Mouse (Mus musculus) lung, postnatal 0 days (tissue): ENCODE data around the gene Sytl5. TPM values are rescaled to one million over a fixed set of nuclear protein-coding genes. Genes with fewer than 3 reads are reported as not detected.
A peak's percentile ranks its signal among the peaks of the same experiment; 100 is the strongest.

Source experiments
- ATAC-seq: fragments of 200-750 bp; cut with Nextera tagmentation; 2 replicates; pipeline ENCODE4 v1.8.0; 2017; ENCODE audit warnings: moderate library complexity
- DNase-seq: peaks from one replicate; pipeline ENCODE4 v3.0.0-alpha.2; 2016; ENCODE audit warnings: low spot score
- H3K27ac ChIP-seq: fragments of 300-500 bp; sonication (generic); 2 replicates; pipeline ENCODE4 v1.5.1; 2014; ENCODE audit warnings: antibody characterized with exemption, mild to moderate bottlenecking, low read length, mixed read lengths
- H3K27me3 ChIP-seq: fragments of 300-500 bp; sonication (generic); replicated peaks from 2 replicates; pipeline ENCODE4 v1.6.1; 2014; ENCODE audit warnings: low read length, mixed read lengths; ENCODE audit not compliant: insufficient read depth
- H3K36me3 ChIP-seq: fragments of 300-500 bp; sonication (generic); 2 replicates; pipeline ENCODE4 v1.6.1; 2014; ENCODE audit warnings: low read length, mixed read lengths; ENCODE audit not compliant: insufficient read depth
- H3K4me1 ChIP-seq: fragments of 300-500 bp; sonication (generic); 2 replicates; pipeline ENCODE4 v1.6.1; 2014; ENCODE audit warnings: antibody characterized with exemption, low read depth, low read length, mixed read lengths; ENCODE audit not compliant: insufficient read depth
- H3K4me2 ChIP-seq: fragments of 300-500 bp; sonication (generic); replicated peaks from 2 replicates; pipeline ENCODE4 v1.6.1; 2014; ENCODE audit warnings: low read depth, mild to moderate bottlenecking, low read length, moderate library complexity, mixed read lengths
- H3K4me3 ChIP-seq: fragments of 300-500 bp; sonication (generic); 2 replicates; pipeline ENCODE4 v1.5.1; 2014; ENCODE audit warnings: low read depth, low read length
- H3K9ac ChIP-seq: fragments of 300-500 bp; sonication (generic); replicated peaks from 2 replicates; pipeline ENCODE4 v1.6.1; 2014; ENCODE audit warnings: low read depth, mild to moderate bottlenecking
- H3K9me3 ChIP-seq: fragments of 300-500 bp; sonication (generic); 2 replicates; pipeline ENCODE4 v1.6.1; 2016; ENCODE audit warnings: low read length, mixed read lengths
- CTCF ChIP-seq: IDR thresholded peaks from 2 replicates; pipeline ENCODE4 v1.5.1; 2016; ENCODE audit warnings: antibody characterized with exemption, mild to moderate bottlenecking
- EP300 ChIP-seq: IDR thresholded peaks from 2 replicates; pipeline ENCODE4 v1.6.1; 2016; ENCODE audit warnings: antibody characterized with exemption, mild to moderate bottlenecking, control low read depth
- WGBS: fragments of 180-500 bp; shearing (Covaris S2); extraction: QIAGEN DNeasy Blood & Tissue Kit; methylation state at CpG from one replicate; pipeline ENCODE4 v1.1.7; 2014; 5-methylcytosine and 5-hydroxymethylcytosine counted together
- polyA plus RNA-seq: library from polyadenylated mRNA; unstranded; fragments of >200 nt; fragmentation: Nextera tagmentation; extraction: Ambion mirVana; gene quantifications from 2 replicates; pipeline ENCODE4 v1.2.1, GENCODE M21; 2015

The Sytl5 gene
- polyA plus RNA-seq, 1 experiment from 2014 or later = 0.85 TPM

DNA sequence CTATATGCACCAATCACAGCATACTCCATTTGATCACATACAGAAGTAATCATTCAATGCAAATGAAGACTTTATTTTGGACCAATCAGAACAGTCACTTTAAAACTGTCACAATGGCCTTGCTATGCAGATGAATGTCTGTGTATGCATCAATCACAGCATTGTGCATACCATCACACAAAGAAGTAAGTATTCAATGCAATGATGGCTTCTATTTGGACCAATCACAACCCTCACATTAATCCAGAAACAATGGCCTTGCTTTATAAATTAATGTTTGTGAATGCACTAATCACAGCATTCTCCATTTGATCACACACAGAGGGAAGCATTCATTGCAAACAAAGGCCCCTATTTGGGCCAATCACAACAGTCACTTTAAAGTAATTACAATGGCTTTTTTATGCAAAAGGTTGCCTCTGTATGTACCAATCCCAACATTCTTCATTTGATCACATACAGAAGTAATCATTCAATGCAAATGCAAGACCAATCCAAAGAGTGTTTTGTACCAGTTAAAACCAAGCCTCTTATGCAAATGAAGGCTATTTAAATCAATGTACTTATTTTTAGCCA, 98.8 kb downstream of the Sytl5 start:
- H3K4me3 ChIP-seq = no peak overlapping the region
- no peak overlapping the region for H3K4me2 ChIP-seq
- no peak overlapping the region for H3K27ac ChIP-seq
- no peak for DNase-seq
- H3K9ac ChIP-seq = no peak overlapping the region
- H3K4me1 ChIP-seq = no peaks in the 10 kb centered on the region
- no peaks in the 10 kb centered on the region for H3K36me3 ChIP-seq
- TF ChIP-seq EP300 = no peak
- no peak for TF ChIP-seq CTCF
- ATAC-seq = no peak
- no peaks in the 10 kb centered on the region for H3K27me3 ChIP-seq
- no peaks in the 10 kb centered on the region for H3K9me3 ChIP-seq

DNA sequence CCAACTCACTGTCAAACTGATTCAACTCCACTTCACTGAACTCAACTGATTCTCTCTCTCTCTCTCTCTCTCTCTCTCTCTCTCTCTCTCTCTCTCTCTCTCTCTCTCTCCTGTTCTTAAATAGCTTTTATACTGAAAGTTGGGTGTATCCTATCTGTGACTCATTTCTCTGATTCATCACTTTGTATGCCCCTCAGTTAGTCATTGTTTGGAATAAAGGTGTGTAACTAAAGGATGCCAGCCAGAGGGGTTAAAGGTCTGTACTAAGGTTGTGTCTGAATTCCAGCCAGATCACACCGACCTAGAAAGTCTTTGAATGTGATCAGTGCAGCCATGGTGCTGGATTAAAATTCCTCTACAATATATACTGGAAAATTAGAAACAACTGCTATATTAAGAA, 115.3 kb downstream of the Sytl5 start:
- H3K4me1 ChIP-seq = no peaks in the 10 kb centered on the region
- DNase-seq (no peak), ATAC-seq (no peak)
- TF ChIP-seq EP300 (no peak), CTCF (no peak)
- no peaks in the 10 kb centered on the region for H3K27me3 ChIP-seq
- no peak overlapping the region for H3K4me3 ChIP-seq
- H3K4me2 ChIP-seq = no peak overlapping the region
- 60% methylated on average over 1 of the region's 1 CpGs for WGBS
- no peaks in the 10 kb centered on the region for H3K36me3 ChIP-seq
- no peaks in the 10 kb centered on the region for H3K9me3 ChIP-seq
- no peak overlapping the region for H3K9ac ChIP-seq
- H3K27ac ChIP-seq = no peak overlapping the region

- ATAC-seq (no peak), DNase-seq (no peak)
- H3K4me1 ChIP-seq = no peaks in the 10 kb centered on the region
- no peaks in the 10 kb centered on the region for H3K27me3 ChIP-seq
- WGBS = 39% methylated on average over 1 of the region's 1 CpGs
- no peak overlapping the region for H3K9ac ChIP-seq
- no peak overlapping the region for H3K4me3 ChIP-seq
- H3K27ac ChIP-seq = no peak overlapping the region
- no peaks in the 10 kb centered on the region for H3K9me3 ChIP-seq
- no peak overlapping the region for H3K4me2 ChIP-seq
- no peaks in the 10 kb centered on the region for H3K36me3 ChIP-seq
- no peak for TF ChIP-seq CTCF
- TF ChIP-seq EP300 = no peak
Measured at GRCm38 (mm10) chrX:10005946-10006345, 120.5 kb downstream of the Sytl5 start.

- DNase-seq (no peak), ATAC-seq (no peak)
- Histone ChIP-seq H3K27ac (no peak overlapping the region), H3K4me1 (no peaks in the 10 kb centered on the region), H3K36me3 (no peaks in the 10 kb centered on the region), H3K4me3 (no peak overlapping the region), H3K4me2 (no peak overlapping the region), H3K9me3 (no peaks in the 10 kb centered on the region), H3K9ac (no peak overlapping the region), H3K27me3 (no peaks in the 10 kb centered on the region)
- WGBS = 93% methylated on average over 1 of the region's 1 CpGs
- TF ChIP-seq EP300 (no peak), CTCF (no peak)
Measured at GRCm38 (mm10) chrX:10007675-10008270, 122.4 kb downstream of the Sytl5 start.

- DNase-seq = no peak
- no peaks in the 10 kb centered on the region for H3K4me1 ChIP-seq
- no peaks in the 10 kb centered on the region for H3K9me3 ChIP-seq
- H3K36me3 ChIP-seq = no peaks in the 10 kb centered on the region
- ATAC-seq = no peak
- no peak overlapping the region for H3K4me2 ChIP-seq
- no peak overlapping the region for H3K9ac ChIP-seq
- H3K4me3 ChIP-seq = no peak overlapping the region
- H3K27ac ChIP-seq = no peak overlapping the region
- TF ChIP-seq CTCF = no peak
- TF ChIP-seq EP300 = no peak
- no peaks in the 10 kb centered on the region for H3K27me3 ChIP-seq
Measured at GRCm38 (mm10) chrX:10010202-10010601, 124.8 kb downstream of the Sytl5 start.

DNA sequence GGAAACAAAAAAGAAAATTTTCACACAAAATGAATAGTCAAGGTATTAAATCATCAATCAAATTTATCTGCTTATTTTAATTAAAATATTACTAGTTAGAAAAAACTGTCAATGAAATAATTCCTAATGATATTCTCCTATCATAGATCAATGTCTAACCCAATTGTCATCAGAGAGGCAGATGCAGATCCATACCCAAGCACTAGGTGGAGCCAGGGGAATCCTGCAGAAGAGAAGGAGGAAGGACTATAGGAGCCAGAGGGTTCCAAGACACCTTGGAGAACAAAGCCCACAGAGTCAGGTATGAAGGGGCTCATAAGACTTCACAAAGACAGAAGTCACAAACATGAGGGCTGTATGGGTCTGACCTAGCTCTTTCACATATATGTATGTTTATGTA, 149.2 kb downstream of the Sytl5 start:
- ATAC-seq (no peak), DNase-seq (peak; percentile 5)
- Histone ChIP-seq H3K4me3 (no peak overlapping the region), H3K9ac (no peak overlapping the region), H3K9me3 (no peaks in the 10 kb centered on the region), H3K27me3 (no peaks in the 10 kb centered on the region), H3K4me1 (no peaks in the 10 kb centered on the region), H3K36me3 (no peaks in the 10 kb centered on the region), H3K27ac (no peak overlapping the region), H3K4me2 (no peak overlapping the region)
- TF ChIP-seq EP300 (no peak), CTCF (peak; percentile 59)

Other genes starting within 250 kb of the Sytl5 start
- 101 and 102 TPM in 2 replicates for gene Dynlt3, start 222.6 kb upstream of the Sytl5 start, polyA plus RNA-seq
- not detected in 2 replicates for gene Hypm, start 38.7 kb upstream of the Sytl5 start, polyA plus RNA-seq
- not detected in 2 replicates for gene H2al3, start 35.9 kb upstream of the Sytl5 start, polyA plus RNA-seq
- gene Srpx, start 232.1 kb downstream of the Sytl5 start, polyA plus RNA-seq = 12.5 and 13.9 TPM in 2 replicates